Mouse (Mus musculus) heart, embryonic 10.5 days (tissue): ENCODE data around the gene Fam184b. TPM values are rescaled to one million over a fixed set of nuclear protein-coding genes. Genes with fewer than 3 reads are reported as not detected.

ENCODE experiments used
- DNase-seq: peaks from one replicate; pipeline ENCODE4 v3.0.0-alpha.2; 2017; ENCODE audit warnings: low spot score
- H3K27ac ChIP-seq: fragments of 300-500 bp; sonication (generic); 2 replicates; pipeline ENCODE4 v1.5.1; 2016; ENCODE audit warnings: mild to moderate bottlenecking
- H3K27me3 ChIP-seq: fragments of 300-500 bp; sonication (generic); 2 replicates; pipeline ENCODE4 v1.6.1; 2016; ENCODE audit warnings: mild to moderate bottlenecking; ENCODE audit not compliant: poor library complexity, insufficient read depth, severe bottlenecking
- H3K36me3 ChIP-seq: fragments of 300-500 bp; sonication (generic); 2 replicates; pipeline ENCODE4 v1.6.1; 2016; ENCODE audit warnings: mild to moderate bottlenecking, moderate library complexity
- H3K4me1 ChIP-seq: fragments of 300-500 bp; sonication (generic); 2 replicates; pipeline ENCODE4 v1.6.1; 2016; ENCODE audit warnings: mild to moderate bottlenecking
- H3K4me3 ChIP-seq: fragments of 300-500 bp; sonication (generic); 2 replicates; pipeline ENCODE4 v1.5.1; 2016; ENCODE audit warnings: mild to moderate bottlenecking, moderate library complexity
- H3K9me3 ChIP-seq: fragments of 300-500 bp; sonication (generic); 2 replicates; pipeline ENCODE4 v1.6.1; 2016; ENCODE audit warnings: mild to moderate bottlenecking, moderate library complexity
- WGBS: fragments of 180-500 bp; shearing (Covaris S2); methylation state at CpG from one replicate; pipeline ENCODE4 v1.1.7; 2016; 5-methylcytosine and 5-hydroxymethylcytosine counted together
- polyA plus RNA-seq: library from polyadenylated mRNA; unstranded; fragments of >200 nt; fragmentation: Nextera tagmentation; extraction: Ambion mirVana; gene quantifications from 2 replicates; pipeline ENCODE4 v1.2.1, GENCODE M21; 2016

Gene Fam184b
- 0.22 and 0.39 TPM in 2 replicates for polyA plus RNA-seq

DNA sequence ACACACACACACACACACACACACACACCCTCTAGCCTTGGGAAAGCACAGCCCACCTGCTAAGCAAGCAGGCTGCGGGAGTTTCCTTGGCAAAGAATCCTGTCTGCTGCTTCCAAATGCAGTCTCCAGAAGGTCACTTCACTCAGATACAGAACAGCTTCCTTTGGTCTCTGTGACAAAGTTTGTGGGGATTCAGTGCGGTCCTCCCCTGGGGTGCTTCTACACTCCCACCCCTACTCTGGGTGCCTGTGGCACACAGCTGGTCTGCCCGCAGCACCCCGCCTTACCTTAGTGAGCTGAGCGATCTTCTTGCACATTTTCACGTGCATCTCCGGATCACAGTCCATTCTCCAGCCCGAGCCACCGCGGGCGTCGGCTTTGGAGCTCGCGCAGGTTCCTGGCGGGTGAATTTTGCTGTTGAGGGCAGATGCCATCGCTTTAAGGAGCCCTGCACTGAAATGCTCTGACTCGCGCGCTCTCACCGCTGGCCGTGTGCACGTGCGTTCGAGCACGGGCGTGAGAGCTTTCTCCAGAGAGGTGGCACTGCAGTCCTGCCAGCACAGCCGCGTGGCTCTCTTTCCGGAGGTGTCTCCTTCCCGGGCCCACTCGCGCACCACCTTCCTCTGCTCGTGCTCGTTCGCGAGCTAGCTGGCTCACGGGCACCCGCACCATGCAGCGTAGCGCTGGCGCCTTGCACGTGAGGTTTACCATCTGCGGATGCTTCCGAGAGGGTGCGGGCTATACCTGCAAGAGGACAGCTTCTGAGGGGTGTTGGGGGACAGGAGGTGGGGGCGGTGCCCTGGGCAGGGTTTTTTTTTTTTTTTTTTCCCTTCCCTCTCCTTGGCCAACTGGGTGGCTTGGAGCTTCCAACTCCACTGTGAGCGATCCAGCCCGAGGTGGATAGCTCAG is at the start of gene Fam184b:
Gene Fam184b (minus strand): TSS at position 809 of the 909 bp plus-strand sequence.
- 0 out of 2 replicates have a peak within 1 kb of the TSS, but pooled peaks have one; percentile 64 for H3K27ac ChIP-seq

GRCm38 (mm10) chr5:45689152-45689551 is 49.7 kb upstream of the Fam184b start:
- H3K9me3 ChIP-seq = no peaks in the 10 kb centered on the region
- DNase-seq = no peak
- no peaks in the 10 kb centered on the region for H3K4me1 ChIP-seq
- H3K27ac ChIP-seq = no peak overlapping the region
- no peaks in the 10 kb centered on the region for H3K27me3 ChIP-seq
- H3K36me3 ChIP-seq = peaks cover 27% of the 10 kb centered on the region
- H3K4me3 ChIP-seq = no peak overlapping the region
- WGBS = 92% methylated on average over 4 of the region's 4 CpGs

More for the DNA sequence above, at the start of gene Fam184b:
- peaks cover 3% of the 10 kb centered on the region for H3K4me1 ChIP-seq
- DNase-seq = no peak
- no peaks in the 10 kb centered on the region for H3K36me3 ChIP-seq
- H3K9me3 ChIP-seq = no peaks in the 10 kb centered on the region
- peak within 1 kb of the TSS; percentile 78 for H3K4me3 ChIP-seq
- WGBS = under 1% methylated on average over 48 of the region's 48 CpGs
- H3K27me3 ChIP-seq = peaks cover 25% of the 10 kb centered on the region

DNA sequence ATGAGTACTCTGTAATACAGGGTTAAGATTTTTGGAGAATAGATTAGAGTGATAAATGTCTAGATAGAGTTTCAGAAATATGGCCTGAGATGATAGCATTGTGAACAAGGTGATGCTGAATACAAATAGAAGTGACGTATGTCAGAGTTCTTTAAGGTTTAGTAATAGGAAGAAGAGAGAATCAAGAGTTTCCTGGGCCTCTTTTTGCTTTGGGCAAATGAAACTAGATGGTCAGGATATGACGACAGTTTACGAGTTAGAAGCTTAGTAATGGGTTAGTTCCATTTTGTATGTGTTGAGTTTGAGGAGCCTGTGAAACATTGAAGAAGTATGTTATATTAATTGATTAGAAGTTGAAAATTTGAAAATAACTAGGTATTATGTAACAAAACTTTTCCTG is 46.8 kb upstream of the Fam184b start:
- no peak overlapping the region for H3K4me3 ChIP-seq
- no peak for DNase-seq
- no peaks in the 10 kb centered on the region for H3K4me1 ChIP-seq
- H3K27ac ChIP-seq = no peak overlapping the region
- 96% methylated on average over 3 of the region's 3 CpGs for WGBS
- H3K9me3 ChIP-seq = no peaks in the 10 kb centered on the region
- H3K36me3 ChIP-seq = peaks cover 41% of the 10 kb centered on the region
- no peaks in the 10 kb centered on the region for H3K27me3 ChIP-seq

- Histone ChIP-seq H3K27me3 (no peaks in the 10 kb centered on the region), H3K27ac (no peak overlapping the region), H3K4me3 (no peak overlapping the region), H3K4me1 (no peaks in the 10 kb centered on the region), H3K9me3 (no peaks in the 10 kb centered on the region), H3K36me3 (peaks cover 49% of the 10 kb centered on the region)
- DNase-seq = no peak
- 98% methylated on average over 2 of the region's 2 CpGs for WGBS
Measured at GRCm38 (mm10) chr5:45685243-45685642, 45.8 kb upstream of the Fam184b start.

GRCm38 (mm10) chr5:45683388-45683787 is 44.0 kb upstream of the Fam184b start:
- Histone ChIP-seq H3K27me3 (no peaks in the 10 kb centered on the region), H3K36me3 (peaks cover 38% of the 10 kb centered on the region), H3K4me3 (no peak overlapping the region), H3K4me1 (no peaks in the 10 kb centered on the region), H3K9me3 (no peaks in the 10 kb centered on the region), H3K27ac (no peak overlapping the region)
- 91% methylated on average over 1 of the region's 1 CpGs for WGBS
- DNase-seq = no peak

- H3K36me3 ChIP-seq = peaks cover 54% of the 10 kb centered on the region
Measured at GRCm38 (mm10) chr5:45679955-45680354, 40.5 kb upstream of the Fam184b start.

GRCm38 (mm10) chr5:45677639-45678038 is 38.2 kb upstream of the Fam184b start:
- Histone ChIP-seq H3K36me3 (peaks cover 45% of the 10 kb centered on the region), H3K4me3 (no peak overlapping the region), H3K4me1 (no peaks in the 10 kb centered on the region), H3K27ac (no peak overlapping the region), H3K9me3 (no peaks in the 10 kb centered on the region), H3K27me3 (no peaks in the 10 kb centered on the region)
- whole genome bisulfite sequencing = 76% methylated on average over 4 of the region's 4 CpGs
- DNase-seq = no peak

More at GRCm38 (mm10) chr5:45679955-45680354, 40.5 kb upstream of the Fam184b start:
- Histone ChIP-seq H3K9me3 (no peaks in the 10 kb centered on the region), H3K27me3 (no peaks in the 10 kb centered on the region), H3K27ac (no peak overlapping the region), H3K4me1 (no peaks in the 10 kb centered on the region), H3K4me3 (no peak overlapping the region)
- no peak for DNase-seq

DNA sequence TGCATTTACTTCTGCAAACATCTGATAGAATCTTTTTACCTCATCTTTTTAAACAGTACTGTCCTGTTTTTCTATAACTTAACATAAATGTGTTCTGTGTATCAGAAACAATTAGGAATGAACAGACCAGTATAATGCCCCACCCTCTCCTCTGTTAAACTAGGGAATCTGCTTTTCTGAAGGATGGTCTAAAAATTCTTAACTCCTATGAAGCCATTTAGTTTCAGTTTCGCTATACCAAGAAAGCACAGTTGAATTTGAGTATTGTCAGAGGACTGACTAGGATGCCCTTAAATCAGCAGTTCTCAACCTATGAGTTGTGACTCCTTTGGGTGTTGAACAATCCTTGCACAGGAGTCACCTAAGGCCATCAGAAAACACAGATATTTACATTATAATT is 35.6 kb upstream of the Fam184b start:
- no peak overlapping the region for H3K27ac ChIP-seq
- WGBS = 88% methylated on average over 1 of the region's 1 CpGs
- peaks cover 31% of the 10 kb centered on the region for H3K36me3 ChIP-seq
- H3K27me3 ChIP-seq = no peaks in the 10 kb centered on the region
- no peaks in the 10 kb centered on the region for H3K4me1 ChIP-seq
- no peak for DNase-seq
- no peaks in the 10 kb centered on the region for H3K9me3 ChIP-seq
- H3K4me3 ChIP-seq = no peak overlapping the region

DNA sequence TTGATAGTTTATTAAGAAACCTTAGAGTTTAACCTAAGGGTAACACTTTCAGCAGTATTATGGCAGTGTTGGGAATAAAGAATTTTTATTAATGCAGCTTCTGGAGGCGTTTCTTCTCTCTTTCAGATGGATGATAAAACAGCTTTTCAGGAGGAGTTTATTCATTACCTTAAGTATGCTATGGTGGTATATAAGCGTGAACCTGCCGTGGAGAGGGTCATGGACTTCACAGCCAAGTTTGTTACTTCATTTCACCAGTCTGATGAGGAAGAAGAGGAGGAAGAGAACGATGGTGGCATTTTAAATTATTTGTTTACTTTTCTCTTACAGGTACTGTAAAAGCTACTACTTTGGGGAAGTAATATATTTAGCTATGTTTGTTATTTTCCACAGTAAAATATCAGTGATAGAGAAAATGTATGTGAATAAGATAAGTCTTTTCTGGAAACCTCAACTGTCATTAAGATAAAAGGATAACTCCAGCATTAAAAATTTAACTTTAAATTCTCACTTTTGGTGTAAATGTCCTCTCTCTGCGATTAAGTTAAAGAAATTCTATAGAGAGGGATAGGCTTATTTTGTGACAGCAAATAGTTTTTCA is 31.6 kb upstream of the Fam184b start:
- no peak for DNase-seq
- WGBS = 58% methylated on average over 5 of the region's 5 CpGs
- H3K36me3 ChIP-seq = peaks cover 16% of the 10 kb centered on the region
- no peaks in the 10 kb centered on the region for H3K9me3 ChIP-seq
- peak overlapping the region; percentile 81 for H3K4me3 ChIP-seq
- no peaks in the 10 kb centered on the region for H3K27me3 ChIP-seq
- peaks cover 3% of the 10 kb centered on the region; the same call in 1 of the 2 replicates for H3K4me1 ChIP-seq
- no peak overlapping the region for H3K27ac ChIP-seq

GRCm38 (mm10) chr5:45670280-45670670 is 30.9 kb upstream of the Fam184b start:
- DNase-seq = no peak
- H3K36me3 ChIP-seq = peaks cover 12% of the 10 kb centered on the region
- no peaks in the 10 kb centered on the region for H3K27me3 ChIP-seq
- WGBS = under 1% methylated on average over 13 of the region's 13 CpGs
- peak overlapping the region; percentile 81 for H3K4me3 ChIP-seq
- peaks cover 3% of the 10 kb centered on the region; the same call in 1 of the 2 replicates for H3K4me1 ChIP-seq
- H3K9me3 ChIP-seq = no peaks in the 10 kb centered on the region
- peak overlapping the region; percentile 91 for H3K27ac ChIP-seq

DNA sequence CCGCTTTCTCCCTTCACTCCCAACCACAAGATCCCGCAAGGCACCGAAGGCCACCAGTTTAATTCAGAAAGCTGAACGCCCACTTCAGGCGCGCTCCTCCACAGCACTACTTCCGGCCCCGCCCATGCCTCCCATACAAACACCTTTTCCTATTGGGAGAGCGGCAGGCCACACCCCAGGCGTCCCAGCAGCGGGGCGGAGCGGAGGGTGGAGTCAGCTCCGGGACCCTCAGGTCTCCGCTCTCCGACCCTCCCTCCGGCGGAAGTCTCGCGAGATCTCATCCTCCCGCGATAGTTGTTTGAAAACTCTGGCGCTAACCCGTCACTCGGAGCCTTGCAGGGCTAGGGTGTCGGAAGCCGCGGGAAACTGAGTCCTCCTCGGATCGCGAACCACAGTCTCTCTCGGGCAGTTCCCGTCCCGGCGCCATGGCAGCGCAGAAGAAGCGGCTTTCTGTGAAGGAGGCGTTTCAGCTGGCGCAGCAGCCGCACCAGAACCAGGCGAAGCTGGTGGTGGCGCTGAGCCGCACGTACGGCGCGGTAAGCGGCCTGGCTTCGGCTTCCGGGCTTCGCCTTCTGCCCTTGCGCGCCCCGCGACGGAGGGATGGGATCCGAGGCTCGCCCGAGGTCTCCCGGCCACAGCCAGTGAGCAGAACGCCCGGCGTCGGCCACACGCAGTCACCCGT is 30.3 kb upstream of the Fam184b start, which contains the start of gene Ncapg:
Gene Ncapg (plus strand): TSS at position 322 of the 682 bp plus-strand sequence.
- no peaks in the 10 kb centered on the region for H3K27me3 ChIP-seq
- peaks cover 7% of the 10 kb centered on the region; the same call in 1 of the 2 replicates for H3K36me3 ChIP-seq
- H3K4me3 ChIP-seq = peak within 1 kb of the TSS; percentile 81
- H3K27ac ChIP-seq = peak within 1 kb of the TSS; percentile 91
- H3K9me3 ChIP-seq = no peaks in the 10 kb centered on the region
- H3K4me1 ChIP-seq = peaks cover 3% of the 10 kb centered on the region; the same call in 1 of the 2 replicates
- WGBS = under 1% methylated on average over 66 of the region's 66 CpGs
- DNase-seq = peak; percentile 100

DNA sequence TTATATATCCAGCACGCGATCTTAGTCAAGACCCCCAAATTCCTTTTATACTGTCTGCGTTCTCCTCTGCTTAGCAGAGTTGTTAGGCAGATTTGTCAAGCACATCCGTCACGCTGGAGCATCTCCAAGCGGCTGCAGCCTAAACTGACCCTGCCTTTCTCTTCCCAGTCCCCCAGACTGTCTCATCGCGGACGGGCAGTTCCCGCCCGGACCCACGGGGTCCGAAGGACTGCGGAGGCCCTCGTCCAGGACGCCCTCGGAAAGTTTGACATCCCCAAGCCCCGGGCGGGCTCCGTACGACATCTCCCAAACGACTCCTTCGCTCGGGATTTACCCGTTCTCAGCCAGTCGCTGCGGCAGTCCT is 29.8 kb upstream of the Fam184b start:
- Histone ChIP-seq H3K4me3 (peak overlapping the region; percentile 81), H3K27ac (peak overlapping the region; percentile 86), H3K4me1 (peaks cover 3% of the 10 kb centered on the region; the same call in 1 of the 2 replicates), H3K36me3 (peaks cover 5% of the 10 kb centered on the region; the same call in 1 of the 2 replicates), H3K9me3 (no peaks in the 10 kb centered on the region), H3K27me3 (no peaks in the 10 kb centered on the region)
- DNase-seq = no peak
- WGBS = under 1% methylated on average over 27 of the region's 27 CpGs
